Mouse (Mus musculus): Measurements from ENCODE around the gene H2-M10.5. TPM values are rescaled to one million over a fixed set of nuclear protein-coding genes. Genes with fewer than 3 reads are reported as not detected.

H2-M10.5 gene
- polyA plus RNA-seq, 1 experiment from 2014 or later = not detected

- Histone ChIP-seq H3K36me3 (ENCODE audit: poor library complexity, severe bottlenecking) (no peaks in the 10 kb centered on the region), H3K4me1 (no peaks in the 10 kb centered on the region), H3K9ac (no peak overlapping the region), H3K4me2 (peak overlapping the region; percentile 36; the same call in 1 of the 2 replicates), H3K27me3 (no peaks in the 10 kb centered on the region), H3K27ac (no peak overlapping the region), H3K9me3 (replicated peaks) (no peaks in the 10 kb centered on the region), H3K4me3 (no peak overlapping the region)
- 0 out of 2 replicates have a peak, but pooled peaks have one; percentile 56 for ATAC-seq
- 27% methylated on average over 4 of the region's 4 CpGs for WGBS
Measured at GRCm38 (mm10) chr17:36825525-36825924, 52.8 kb downstream of the H2-M10.5 start.

Other genes with a start within 250 kb of the H2-M10.5 start
- gene H2-M11, start 225.8 kb upstream of the H2-M10.5 start, polyA plus RNA-seq (2015; fragmentation: Nextera tagmentation; extraction: Ambion mirVana) = not detected in 2 replicates
- not detected in 2 replicates for gene H2-M9, start 130.2 kb upstream of the H2-M10.5 start, polyA plus RNA-seq (2015; fragmentation: Nextera tagmentation; extraction: Ambion mirVana)
- not detected in 2 replicates for gene H2-M1, start 100.7 kb upstream of the H2-M10.5 start, polyA plus RNA-seq (2015; fragmentation: Nextera tagmentation; extraction: Ambion mirVana)
- gene H2-M10.6, start 39.3 kb downstream of the H2-M10.5 start, polyA plus RNA-seq (2015; fragmentation: Nextera tagmentation; extraction: Ambion mirVana) = not detected in 2 replicates
- 34.4 and 39.2 TPM in 2 replicates for gene Trim26, start 64.2 kb downstream of the H2-M10.5 start, polyA plus RNA-seq (2015; fragmentation: Nextera tagmentation; extraction: Ambion mirVana)
- gene Trim15, start 94.3 kb downstream of the H2-M10.5 start, polyA plus RNA-seq (2015; fragmentation: Nextera tagmentation; extraction: Ambion mirVana) = 0.30 and 0.41 TPM in 2 replicates
- gene Trim10, start 96.7 kb downstream of the H2-M10.5 start, polyA plus RNA-seq (2015; fragmentation: Nextera tagmentation; extraction: Ambion mirVana) = 1.2 and 2.1 TPM in 2 replicates
- gene Trim40, start 117.2 kb downstream of the H2-M10.5 start, polyA plus RNA-seq (2015; fragmentation: Nextera tagmentation; extraction: Ambion mirVana) = not detected in 2 replicates
- gene Trim31, start 125.2 kb downstream of the H2-M10.5 start, polyA plus RNA-seq (2015; fragmentation: Nextera tagmentation; extraction: Ambion mirVana) = not detected in 2 replicates
- gene Rnf39, start 170.0 kb downstream of the H2-M10.5 start, polyA plus RNA-seq (2015; fragmentation: Nextera tagmentation; extraction: Ambion mirVana) = 0.21 and 0.83 TPM in 2 replicates
- gene Ppp1r11, start 178.8 kb downstream of the H2-M10.5 start, polyA plus RNA-seq (2015; fragmentation: Nextera tagmentation; extraction: Ambion mirVana) = 161 and 162 TPM in 2 replicates
- 92.3 and 95.3 TPM in 2 replicates for gene Znrd1, start 185.6 kb downstream of the H2-M10.5 start, polyA plus RNA-seq (2015; fragmentation: Nextera tagmentation; extraction: Ambion mirVana)
- 6.0 and 6.9 TPM in 2 replicates for gene Znrd1as, start 185.7 kb downstream of the H2-M10.5 start, polyA plus RNA-seq (2015; fragmentation: Nextera tagmentation; extraction: Ambion mirVana)
- 0.48 TPM in 1 of 2 replicates, not detected in the other for gene 2410137M14Rik, start 208.3 kb downstream of the H2-M10.5 start, polyA plus RNA-seq (2015; fragmentation: Nextera tagmentation; extraction: Ambion mirVana)
- 1.6 and 1.7 TPM in 2 replicates for gene H2-M5, start 216.6 kb downstream of the H2-M10.5 start, polyA plus RNA-seq (2015; fragmentation: Nextera tagmentation; extraction: Ambion mirVana)
- 215 and 228 TPM in 2 replicates for gene Zfp57, start 228.3 kb downstream of the H2-M10.5 start, polyA plus RNA-seq (2015; fragmentation: Nextera tagmentation; extraction: Ambion mirVana)

Measured in forebrain, embryonic 13.5 days (tissue).